Mouse (Mus musculus) limb, embryonic 10.5 days (tissue): ENCODE measurements around the gene Fzd4. TPM values are rescaled to one million over a fixed set of nuclear protein-coding genes. Genes with fewer than 3 reads are reported as not detected.

ENCODE experiments used
- DNase-seq: peaks from one replicate; pipeline ENCODE4 v3.0.0-alpha.2; 2017; ENCODE audit warnings: low spot score
- H3K27ac ChIP-seq: fragments of 300-500 bp; sonication (generic); 2 replicates; pipeline ENCODE4 v1.5.1; 2016; ENCODE audit warnings: mild to moderate bottlenecking
- H3K27me3 ChIP-seq: fragments of 300-500 bp; sonication (generic); 2 replicates; pipeline ENCODE4 v1.6.1; 2016; ENCODE audit warnings: low read depth, mild to moderate bottlenecking; ENCODE audit not compliant: poor library complexity, severe bottlenecking
- H3K36me3 ChIP-seq: fragments of 300-500 bp; sonication (generic); 2 replicates; pipeline ENCODE4 v1.6.1; 2016; ENCODE audit warnings: mild to moderate bottlenecking, moderate library complexity
- H3K4me1 ChIP-seq: fragments of 300-500 bp; sonication (generic); 2 replicates; pipeline ENCODE4 v1.6.1; 2016
- H3K4me3 ChIP-seq: fragments of 300-500 bp; sonication (generic); 2 replicates; pipeline ENCODE4 v1.5.1; 2016; ENCODE audit warnings: mild to moderate bottlenecking, moderate library complexity
- H3K9me3 ChIP-seq: fragments of 300-500 bp; sonication (generic); replicated peaks from 2 replicates; pipeline ENCODE4 v1.6.1; 2016; ENCODE audit warnings: mild to moderate bottlenecking
- WGBS: fragments of 180-500 bp; shearing (Covaris S2); methylation state at CpG from one replicate; pipeline ENCODE4 v1.1.7; 2016; 5-methylcytosine and 5-hydroxymethylcytosine counted together
- polyA plus RNA-seq: library from polyadenylated mRNA; unstranded; fragments of >200 nt; fragmentation: Nextera tagmentation; extraction: Ambion mirVana; gene quantifications from 2 replicates; pipeline ENCODE4 v1.2.1, GENCODE M21; 2016

Fzd4 gene
- polyA plus RNA-seq, 1 experiment from 2014 or later, result 6.4 TPM

DNA sequence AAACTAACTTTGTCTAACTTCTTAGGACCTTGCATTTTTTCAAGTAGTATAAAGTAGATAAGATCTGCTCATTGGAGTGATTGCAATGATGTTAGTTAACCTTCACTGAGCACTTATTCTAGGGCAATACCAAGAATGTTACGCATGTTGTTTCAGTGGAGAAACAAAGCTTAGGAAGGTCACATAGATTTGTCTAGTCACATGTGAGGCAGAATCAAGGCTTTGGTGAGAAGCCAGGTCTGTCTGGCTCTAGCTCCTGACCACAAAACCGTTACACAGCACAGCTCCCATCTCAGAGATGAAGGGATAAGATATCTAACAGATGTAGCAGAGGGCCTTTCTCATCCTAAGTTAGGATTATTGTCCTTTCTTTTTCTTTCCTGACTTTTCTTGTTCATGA lies 13.5 kb upstream of the Fzd4 start:
- H3K4me1 ChIP-seq, result 0 out of 2 replicates have a peak, but pooled peaks cover 2% of the 10 kb centered on the region
- no peak for DNase-seq
- H3K27me3 ChIP-seq, result no peaks in the 10 kb centered on the region
- no peaks in the 10 kb centered on the region for H3K36me3 ChIP-seq
- no peaks in the 10 kb centered on the region for H3K9me3 ChIP-seq
- WGBS, result 75% methylated on average over 2 of the region's 2 CpGs
- no peak overlapping the region for H3K4me3 ChIP-seq
- no peak overlapping the region for H3K27ac ChIP-seq

DNA sequence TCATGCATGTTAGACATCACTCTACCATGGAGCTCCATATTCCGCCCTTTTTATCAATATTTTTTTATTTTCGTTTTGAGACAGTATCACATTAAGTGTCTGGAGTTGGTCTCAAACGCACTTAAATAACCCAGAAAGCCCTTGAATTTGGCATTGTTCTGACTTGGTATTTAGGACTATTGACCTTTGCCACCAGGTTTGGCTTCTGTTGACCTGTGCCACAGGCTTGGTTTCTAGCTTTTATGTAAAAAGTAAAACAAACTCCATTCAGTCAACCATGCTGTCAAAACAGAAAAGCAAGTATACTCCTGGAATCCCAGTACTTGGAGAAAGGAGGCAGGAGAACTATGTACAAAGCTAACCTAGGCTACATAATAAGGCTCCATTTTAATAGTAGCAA lies 12.9 kb upstream of the Fzd4 start:
- Histone ChIP-seq H3K4me3 (no peak overlapping the region), H3K36me3 (no peaks in the 10 kb centered on the region), H3K4me1 (0 out of 2 replicates have a peak, but pooled peaks cover 2% of the 10 kb centered on the region), H3K9me3 (no peaks in the 10 kb centered on the region), H3K27me3 (no peaks in the 10 kb centered on the region), H3K27ac (no peak overlapping the region)
- DNase-seq, result no peak
- whole genome bisulfite sequencing, result 90% methylated on average over 3 of the region's 3 CpGs

DNA sequence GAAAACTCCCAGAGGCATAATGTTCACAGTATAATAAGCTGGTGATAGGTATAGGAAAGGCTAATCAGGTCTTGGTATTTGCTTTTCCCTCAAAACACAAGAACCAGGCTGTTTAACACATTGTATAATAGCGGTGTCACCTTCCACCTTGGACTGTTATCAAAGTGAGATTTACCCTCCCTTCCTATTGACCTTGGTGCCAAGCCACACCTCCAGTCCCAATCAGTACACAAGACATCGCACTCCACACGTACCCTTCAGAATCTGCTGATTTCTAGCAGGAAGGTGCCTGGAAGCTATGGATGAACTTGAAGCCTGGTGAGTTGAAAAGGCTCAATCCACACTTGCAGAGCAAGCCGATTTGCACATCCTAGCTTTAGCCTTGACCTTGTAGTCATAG lies 12.3 kb upstream of the Fzd4 start:
- H3K36me3 ChIP-seq, result no peaks in the 10 kb centered on the region
- 0 out of 2 replicates have a peak, but pooled peaks cover under 1% of the 10 kb centered on the region for H3K4me1 ChIP-seq
- WGBS, result 85% methylated on average over 4 of the region's 4 CpGs
- DNase-seq, result no peak
- H3K9me3 ChIP-seq, result no peaks in the 10 kb centered on the region
- no peak overlapping the region for H3K4me3 ChIP-seq
- no peak overlapping the region for H3K27ac ChIP-seq
- H3K27me3 ChIP-seq, result no peaks in the 10 kb centered on the region

DNA sequence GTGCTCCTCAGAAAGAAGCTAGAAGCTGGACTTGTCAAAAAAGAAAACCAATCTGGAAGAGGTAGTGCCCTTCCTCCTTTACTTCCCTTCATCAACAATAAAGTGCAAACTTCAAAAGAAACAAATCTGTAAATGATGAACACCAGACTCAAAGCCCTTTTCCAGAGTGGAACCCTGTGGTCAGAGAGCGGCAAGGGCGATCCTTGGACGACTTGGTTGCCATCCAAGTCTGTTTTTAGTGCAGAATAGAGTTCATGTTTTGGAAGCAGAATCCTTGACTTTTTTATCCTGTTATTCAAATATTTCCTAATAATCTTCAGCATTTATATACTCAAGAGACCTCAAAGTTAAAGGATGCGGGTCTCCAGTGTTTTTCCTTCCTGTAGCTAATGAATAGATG lies 11.8 kb upstream of the Fzd4 start:
- Histone ChIP-seq H3K9me3 (no peaks in the 10 kb centered on the region), H3K4me1 (no peaks in the 10 kb centered on the region), H3K27ac (no peak overlapping the region), H3K36me3 (no peaks in the 10 kb centered on the region), H3K27me3 (no peaks in the 10 kb centered on the region), H3K4me3 (no peak overlapping the region)
- WGBS, result 77% methylated on average over 4 of the region's 4 CpGs
- no peak for DNase-seq

DNA sequence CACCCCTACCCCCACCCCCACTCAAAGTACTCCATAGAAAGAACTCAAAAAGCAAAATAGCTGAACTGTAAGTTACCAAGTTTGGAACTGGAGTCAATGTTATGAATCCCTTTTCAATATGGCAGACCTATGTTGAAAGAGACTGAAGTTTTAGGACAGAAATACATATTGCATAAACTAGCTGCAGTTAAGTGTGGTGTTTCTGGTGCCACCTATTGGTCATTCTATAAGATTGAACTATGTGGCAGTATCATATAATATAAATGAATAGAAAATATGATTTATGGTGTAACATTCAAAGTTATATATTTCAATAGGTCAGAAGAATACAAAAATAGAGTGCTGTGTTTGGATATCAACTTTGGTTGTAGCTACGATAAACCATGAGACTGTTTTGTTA lies 11.3 kb upstream of the Fzd4 start:
- no peak for DNase-seq
- WGBS, result 98% methylated on average over 1 of the region's 1 CpGs
- H3K27me3 ChIP-seq, result no peaks in the 10 kb centered on the region
- no peaks in the 10 kb centered on the region for H3K9me3 ChIP-seq
- no peaks in the 10 kb centered on the region for H3K36me3 ChIP-seq
- H3K4me1 ChIP-seq, result no peaks in the 10 kb centered on the region
- no peak overlapping the region for H3K4me3 ChIP-seq
- no peak overlapping the region for H3K27ac ChIP-seq

DNA sequence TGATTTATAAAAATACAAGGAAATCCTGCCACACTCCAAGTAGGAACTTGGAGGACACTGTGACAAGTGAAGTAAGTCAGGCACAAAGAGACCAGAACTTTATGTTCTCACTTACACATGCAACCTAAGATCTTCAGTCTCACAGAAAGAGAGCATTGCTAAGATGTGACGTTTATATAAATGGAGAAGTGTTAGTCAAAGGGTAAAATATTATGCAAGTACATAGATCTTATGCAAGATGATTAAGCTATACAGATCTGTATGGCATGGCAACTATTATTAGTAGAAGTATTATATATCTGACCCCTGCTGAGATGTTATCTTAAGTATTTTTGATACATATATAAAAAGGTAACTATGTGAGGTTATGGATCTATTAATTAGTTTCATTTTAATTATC lies 8.8 kb upstream of the Fzd4 start:
- no peak for DNase-seq
- Histone ChIP-seq H3K4me1 (no peaks in the 10 kb centered on the region), H3K27ac (no peak overlapping the region), H3K36me3 (no peaks in the 10 kb centered on the region), H3K9me3 (no peaks in the 10 kb centered on the region), H3K4me3 (no peak overlapping the region), H3K27me3 (no peaks in the 10 kb centered on the region)
- WGBS, result 88% methylated on average over 1 of the region's 1 CpGs

- WGBS, result 73% methylated on average over 8 of the region's 8 CpGs
- no peaks in the 10 kb centered on the region for H3K36me3 ChIP-seq
- H3K9me3 ChIP-seq, result no peaks in the 10 kb centered on the region
- H3K27me3 ChIP-seq, result no peaks in the 10 kb centered on the region
- no peak for DNase-seq
- no peak overlapping the region for H3K27ac ChIP-seq
- peaks cover 4% of the 10 kb centered on the region; the same call in 1 of the 2 replicates for H3K4me1 ChIP-seq
- no peak overlapping the region for H3K4me3 ChIP-seq
These were observed 7.8 kb upstream of the Fzd4 start for GRCm38 (mm10) chr7:89396386-89396785.

- H3K9me3 ChIP-seq, result no peaks in the 10 kb centered on the region
- WGBS, result 84% methylated on average over 3 of the region's 3 CpGs
- no peak overlapping the region for H3K27ac ChIP-seq
- no peak overlapping the region for H3K4me3 ChIP-seq
- DNase-seq, result no peak
- peaks cover 12% of the 10 kb centered on the region for H3K27me3 ChIP-seq
- H3K36me3 ChIP-seq, result no peaks in the 10 kb centered on the region
- H3K4me1 ChIP-seq, result peaks cover 13% of the 10 kb centered on the region
These were observed 6.2 kb upstream of the Fzd4 start for GRCm38 (mm10) chr7:89397837-89398534.

GRCm38 (mm10) chr7:89400721-89401120 lies 3.4 kb upstream of the Fzd4 start:
- no peak overlapping the region for H3K27ac ChIP-seq
- WGBS, result 83% methylated on average over 2 of the region's 2 CpGs
- no peak overlapping the region for H3K4me3 ChIP-seq
- DNase-seq, result no peak
- H3K36me3 ChIP-seq, result no peaks in the 10 kb centered on the region
- peaks cover 26% of the 10 kb centered on the region for H3K4me1 ChIP-seq
- no peaks in the 10 kb centered on the region for H3K9me3 ChIP-seq
- peaks cover 13% of the 10 kb centered on the region for H3K27me3 ChIP-seq

DNA sequence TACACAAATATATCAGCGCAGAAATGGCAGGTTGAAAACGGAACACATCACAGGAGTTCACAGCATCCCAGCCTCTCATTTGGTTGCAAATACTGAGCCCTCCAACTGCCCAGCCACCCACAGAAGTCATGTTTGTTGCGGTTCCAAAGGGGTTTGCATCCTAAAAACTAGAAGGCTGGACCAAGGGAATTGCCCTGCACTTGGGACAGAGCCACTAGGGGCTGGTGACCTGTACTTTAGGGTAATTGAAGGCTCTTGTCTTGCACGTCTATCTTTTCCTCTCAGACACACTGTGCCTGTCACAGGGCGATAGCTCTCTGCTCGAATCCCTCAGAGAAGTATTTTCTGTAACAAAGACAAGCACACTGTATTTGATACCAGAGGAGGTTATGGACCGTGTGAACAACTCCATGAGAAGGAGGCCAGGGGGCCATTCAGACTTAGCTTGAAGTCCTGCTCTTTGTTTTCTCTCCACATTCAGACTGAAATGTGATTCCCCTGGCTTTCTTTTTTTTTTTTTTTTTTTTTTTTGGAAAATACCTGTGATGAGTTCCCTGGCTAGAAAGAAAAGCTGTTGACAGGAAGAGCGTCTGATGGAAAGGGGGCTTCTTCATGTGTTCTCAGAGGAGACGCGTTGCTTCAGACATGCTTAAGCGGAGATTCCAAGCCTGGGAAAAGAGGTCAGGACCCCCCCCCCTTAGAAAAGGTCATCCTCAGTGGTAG lies 2.9 kb upstream of the Fzd4 start:
- WGBS, result 68% methylated on average over 11 of the region's 11 CpGs
- Histone ChIP-seq H3K4me3 (no peak overlapping the region), H3K4me1 (peaks cover 31% of the 10 kb centered on the region), H3K27ac (no peak overlapping the region), H3K36me3 (no peaks in the 10 kb centered on the region), H3K27me3 (peaks cover 13% of the 10 kb centered on the region), H3K9me3 (no peaks in the 10 kb centered on the region)
- no peak for DNase-seq

DNA sequence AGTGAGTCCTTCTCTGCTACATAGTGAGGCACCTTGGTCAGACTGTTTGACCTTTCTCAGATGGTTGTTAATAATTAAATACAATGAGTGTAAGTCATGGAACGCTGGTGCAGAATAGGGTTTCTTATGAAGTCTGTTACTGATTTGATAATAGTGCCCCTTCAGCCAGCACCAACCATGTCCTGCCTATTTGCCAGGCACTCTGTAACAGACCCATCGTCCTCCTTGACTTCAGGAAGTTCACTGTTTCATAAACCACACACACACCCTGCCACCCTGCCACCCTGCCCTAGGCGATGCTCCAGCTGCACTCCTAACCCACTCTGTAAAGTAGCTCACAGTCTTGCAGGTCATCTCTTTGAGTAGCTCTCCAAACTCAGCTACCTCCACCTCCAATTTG lies 2.2 kb upstream of the Fzd4 start:
- Histone ChIP-seq H3K27ac (no peak overlapping the region), H3K4me3 (no peak overlapping the region), H3K36me3 (peaks cover 1% of the 10 kb centered on the region; the same call in 1 of the 2 replicates), H3K9me3 (no peaks in the 10 kb centered on the region), H3K27me3 (peaks cover 13% of the 10 kb centered on the region), H3K4me1 (peaks cover 32% of the 10 kb centered on the region)
- WGBS, result 90% methylated on average over 3 of the region's 3 CpGs
- DNase-seq, result no peak

DNA sequence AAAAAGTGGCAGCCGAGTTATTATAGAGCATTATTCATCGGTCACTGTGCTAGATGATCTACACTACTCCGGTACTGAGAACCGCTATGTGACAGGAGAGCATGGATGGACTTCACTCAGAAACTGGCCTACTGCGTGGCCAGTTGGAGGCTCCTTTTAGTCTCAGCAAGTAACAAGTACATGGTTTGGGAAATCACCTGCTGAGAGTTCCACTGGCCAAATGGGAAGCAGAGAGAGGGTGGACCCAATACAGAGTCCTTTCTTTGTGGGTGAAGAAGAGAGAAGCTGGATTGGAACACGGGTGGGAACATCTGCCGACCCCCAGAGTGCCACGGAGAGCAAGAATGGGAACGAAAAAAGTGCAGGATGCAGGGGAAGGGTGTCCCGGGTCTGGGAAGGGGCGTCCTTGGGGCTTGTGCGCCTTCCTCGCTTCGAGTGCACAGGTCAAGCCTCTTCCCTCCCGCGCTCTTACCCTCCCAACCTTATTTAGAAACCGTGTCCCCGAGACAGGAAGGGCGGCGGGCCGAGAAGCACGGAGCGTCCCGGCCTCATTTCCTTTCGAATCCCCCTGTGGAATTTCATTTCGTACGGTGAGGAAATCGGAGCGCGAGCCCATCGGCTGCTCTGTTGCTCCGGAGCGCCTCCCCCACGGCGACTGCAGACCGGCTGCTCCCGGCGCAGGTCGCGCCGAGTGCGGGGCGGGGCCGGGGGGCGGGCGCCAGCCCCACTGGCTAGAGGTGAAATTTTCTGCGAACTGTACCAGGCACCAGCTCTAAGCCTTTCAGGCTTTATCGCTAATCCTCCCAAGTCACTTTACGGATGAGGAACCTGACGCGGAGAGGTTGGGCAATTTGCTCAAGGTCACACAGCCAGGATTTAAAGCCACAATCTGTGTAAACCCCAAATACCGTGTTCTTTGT lies 842 bp upstream of the Fzd4 start:
- 5% methylated on average over 52 of the region's 52 CpGs for WGBS
- Histone ChIP-seq H3K27me3 (peaks cover 13% of the 10 kb centered on the region), H3K36me3 (peaks cover 15% of the 10 kb centered on the region), H3K27ac (peak overlapping the region; percentile 93), H3K9me3 (no peaks in the 10 kb centered on the region), H3K4me1 (peaks cover 36% of the 10 kb centered on the region), H3K4me3 (peak overlapping the region; percentile 89)
- DNase-seq, result peak; percentile 82
